Mouse (Mus musculus) hindbrain, embryonic 12.5 days (tissue): ENCODE data around the gene Nnat. TPM values are rescaled to one million over a fixed set of nuclear protein-coding genes. Genes with fewer than 3 reads are reported as not detected.

Experiments used
- microRNA-seq: library from miRNA; unstranded; fragments of <30 nt; microRNA quantifications from one replicate; pipeline ENCODE4, GENCODE M21; 2017
- polyA plus RNA-seq: library from polyadenylated mRNA; unstranded; fragments of >200 nt; fragmentation: Nextera tagmentation; extraction: Ambion mirVana; gene quantifications from 2 replicates; pipeline ENCODE4 v1.2.1, GENCODE M21; 2016

Nnat gene
- polyA plus RNA-seq, 1 experiment from 2014 or later, result 3,841 TPM

Small RNA genes within 50 kb of the gene (microRNA-seq; reads per million reads assigned to microRNA genes)
- gene Gm23134, result 7.9 reads per million, percentile 18 among the genes with 10 or more reads in this experiment

Other genes with a start within 250 kb of the Nnat start
- 0.46 and 2.8 TPM in 2 replicates for gene Ghrh, start 212.6 kb upstream of the Nnat start, polyA plus RNA-seq
- gene Manbal, start 192.5 kb upstream of the Nnat start, polyA plus RNA-seq, result 72.4 and 73.9 TPM in 2 replicates
- gene Src, start 141.6 kb upstream of the Nnat start, polyA plus RNA-seq, result 33.6 and 35.1 TPM in 2 replicates
- gene Blcap, start 11.2 kb downstream of the Nnat start, polyA plus RNA-seq, result 139 and 140 TPM in 2 replicates
- gene Ctnnbl1, start 177.3 kb downstream of the Nnat start, polyA plus RNA-seq, result 82.3 and 83.7 TPM in 2 replicates